Mouse (Mus musculus) left cerebral cortex, adult 11 months (tissue): ENCODE measurements around the gene Zscan4b.
"Not testable (repeated sequence)": the region's sequence is repeated elsewhere in the genome, so short reads cannot be mapped to it uniquely, and the experiment has no call there.

Experiments
- DNase-seq: peaks from one replicate; pipeline ENCODE4 v3.0.0; 2022; ENCODE audit warnings: low spot score

Gene Zscan4b

GRCm38 (mm10) chr7:10904950-10905349 lies at the start of gene Zscan4b:
Gene Zscan4b (minus strand): TSS chr7:10905050.
- not testable (repeated sequence) for DNase-seq
